Mouse (Mus musculus) midbrain, embryonic 16.5 days (tissue): ENCODE results near the gene Ppp3r1. TPM values are rescaled to one million over a fixed set of nuclear protein-coding genes. Genes with fewer than 3 reads are reported as not detected.

ENCODE experiments used
- ATAC-seq: fragments of 200-750 bp; cut with Nextera tagmentation; 2 replicates; pipeline ENCODE4 v1.8.0; 2017; ENCODE audit warnings: moderate TSS enrichment
- H3K27ac ChIP-seq: fragments of 300-500 bp; sonication (generic); 2 replicates; pipeline ENCODE4 v1.5.1; 2014; ENCODE audit warnings: mild to moderate bottlenecking, low read length, mixed read lengths
- H3K27me3 ChIP-seq: fragments of 300-500 bp; sonication (generic); 2 replicates; pipeline ENCODE4 v1.6.1; 2014; ENCODE audit warnings: low read depth, low read length, mixed read lengths; ENCODE audit not compliant: control insufficient read depth, insufficient read depth
- H3K36me3 ChIP-seq: fragments of 300-500 bp; sonication (generic); 2 replicates; pipeline ENCODE4 v1.6.1; 2014; ENCODE audit warnings: mild to moderate bottlenecking, low read length, moderate library complexity, mixed read lengths; ENCODE audit not compliant: control insufficient read depth, insufficient read depth
- H3K4me1 ChIP-seq: fragments of 300-500 bp; sonication (generic); 2 replicates; pipeline ENCODE4 v1.6.1; 2014; ENCODE audit warnings: mild to moderate bottlenecking, low read length, mixed read lengths; ENCODE audit not compliant: control insufficient read depth, insufficient read depth
- H3K4me2 ChIP-seq: fragments of 300-500 bp; sonication (generic); 2 replicates; pipeline ENCODE4 v1.6.1; 2014; ENCODE audit warnings: mild to moderate bottlenecking, low read length, mixed read lengths
- H3K4me3 ChIP-seq: fragments of 300-500 bp; sonication (generic); 2 replicates; pipeline ENCODE4 v1.5.1; 2014; ENCODE audit warnings: low read depth, mild to moderate bottlenecking, low read length, moderate library complexity, mixed read lengths
- H3K9ac ChIP-seq: fragments of 300-500 bp; sonication (generic); 2 replicates; pipeline ENCODE4 v1.6.1; 2014; ENCODE audit warnings: low read depth, low read length, mixed read lengths
- H3K9me3 ChIP-seq: fragments of 300-500 bp; sonication (generic); replicated peaks from 2 replicates; pipeline ENCODE4 v1.6.1; 2014; ENCODE audit warnings: mild to moderate bottlenecking, low read length, mixed read lengths; ENCODE audit not compliant: control insufficient read depth, poor library complexity, severe bottlenecking
- WGBS: fragments of 180-500 bp; shearing (Covaris S2); extraction: QIAGEN DNeasy Blood & Tissue Kit; methylation state at CpG from one replicate; pipeline ENCODE4 v1.1.7; 2014; 5-methylcytosine and 5-hydroxymethylcytosine counted together
- polyA plus RNA-seq: library from polyadenylated mRNA; unstranded; fragments of >200 nt; fragmentation: Nextera tagmentation; extraction: Ambion mirVana; gene quantifications from 2 replicates; pipeline ENCODE4 v1.2.1, GENCODE M21; 2015

Gene Ppp3r1
- polyA plus RNA-seq, 1 experiment from 2014 or later: 220 TPM

DNA sequence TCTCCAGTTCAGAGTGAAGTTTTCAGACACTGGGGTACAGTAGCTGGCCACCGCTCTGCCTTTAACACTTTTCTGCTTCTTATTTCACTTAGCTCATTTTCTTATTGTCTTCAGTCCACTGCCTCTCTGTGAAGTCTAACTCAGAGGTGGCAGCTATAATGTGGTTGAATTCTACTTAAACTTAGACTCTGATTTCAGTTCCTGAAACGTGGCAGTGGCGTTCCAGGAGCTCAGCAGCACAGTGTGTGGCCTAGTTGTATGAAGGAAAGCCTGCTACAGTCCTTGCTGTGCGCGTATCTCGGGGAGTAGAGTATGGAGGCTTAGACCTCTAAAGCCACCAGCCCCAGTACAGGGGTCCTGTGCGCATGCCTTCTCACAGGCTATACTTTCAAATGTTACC is 7.6 kb downstream of the Ppp3r1 start:
- H3K27me3 ChIP-seq: no peaks in the 10 kb centered on the region
- H3K27ac ChIP-seq: no peak overlapping the region
- no peaks in the 10 kb centered on the region for H3K36me3 ChIP-seq
- H3K4me3 ChIP-seq: no peak overlapping the region
- no peak overlapping the region for H3K9ac ChIP-seq
- peaks cover 28% of the 10 kb centered on the region for H3K4me1 ChIP-seq
- WGBS: 90% methylated on average over 7 of the region's 7 CpGs
- ATAC-seq: no peak
- no peaks in the 10 kb centered on the region for H3K9me3 ChIP-seq
- H3K4me2 ChIP-seq: no peak overlapping the region

- no peaks in the 10 kb centered on the region for H3K27me3 ChIP-seq
- H3K4me2 ChIP-seq: no peak overlapping the region
- H3K36me3 ChIP-seq: no peaks in the 10 kb centered on the region
- H3K9ac ChIP-seq: no peak overlapping the region
- H3K4me3 ChIP-seq: no peak overlapping the region
- no peaks in the 10 kb centered on the region for H3K9me3 ChIP-seq
- 85% methylated on average over 2 of the region's 2 CpGs for WGBS
- H3K4me1 ChIP-seq: peaks cover 14% of the 10 kb centered on the region
- no peak for ATAC-seq
- H3K27ac ChIP-seq: no peak overlapping the region
Observed at GRCm38 (mm10) chr11:17169262-17169661, 10.2 kb downstream of the Ppp3r1 start.

GRCm38 (mm10) chr11:17170938-17171729 is 12.1 kb downstream of the Ppp3r1 start:
- Histone ChIP-seq H3K4me1 (peaks cover 6% of the 10 kb centered on the region; the same call in 1 of the 2 replicates), H3K27ac (no peak overlapping the region), H3K9me3 (no peaks in the 10 kb centered on the region), H3K4me3 (no peak overlapping the region), H3K36me3 (no peaks in the 10 kb centered on the region), H3K27me3 (no peaks in the 10 kb centered on the region), H3K9ac (no peak overlapping the region), H3K4me2 (no peak overlapping the region)
- WGBS: 94% methylated on average over 1 of the region's 1 CpGs
- no peak for ATAC-seq

- H3K4me1 ChIP-seq: peaks cover 6% of the 10 kb centered on the region; the same call in 1 of the 2 replicates
- no peaks in the 10 kb centered on the region for H3K27me3 ChIP-seq
- ATAC-seq: no peak
- no peak overlapping the region for H3K4me2 ChIP-seq
- no peak overlapping the region for H3K4me3 ChIP-seq
- no peaks in the 10 kb centered on the region for H3K36me3 ChIP-seq
- WGBS: 93% methylated on average over 4 of the region's 4 CpGs
- no peak overlapping the region for H3K9ac ChIP-seq
- H3K27ac ChIP-seq: no peak overlapping the region
- no peaks in the 10 kb centered on the region for H3K9me3 ChIP-seq
Observed at GRCm38 (mm10) chr11:17172300-17172699, 13.2 kb downstream of the Ppp3r1 start.

DNA sequence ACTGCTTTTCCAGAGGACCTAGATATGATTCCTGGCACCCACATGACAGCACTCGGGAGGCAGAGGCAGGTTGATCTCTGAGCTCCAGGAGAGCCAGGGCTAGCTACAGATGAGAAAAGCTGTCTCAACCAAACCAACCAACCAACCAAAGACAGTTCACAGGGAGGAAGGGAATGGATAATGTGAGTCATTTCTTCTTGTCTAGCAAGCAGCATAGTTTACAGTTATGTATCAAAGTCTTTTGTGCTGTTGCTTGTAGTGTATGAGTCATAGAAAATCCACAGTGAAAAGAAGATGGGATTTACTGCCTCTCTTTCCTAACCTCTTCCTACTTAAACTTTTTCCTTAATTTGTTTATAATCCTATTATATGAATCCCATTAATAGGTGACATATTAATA is 17.6 kb downstream of the Ppp3r1 start:
- Histone ChIP-seq H3K27me3 (no peaks in the 10 kb centered on the region), H3K27ac (no peak overlapping the region), H3K4me2 (no peak overlapping the region), H3K4me1 (peaks cover 4% of the 10 kb centered on the region; the same call in 1 of the 2 replicates), H3K9ac (no peak overlapping the region), H3K36me3 (no peaks in the 10 kb centered on the region), H3K4me3 (no peak overlapping the region), H3K9me3 (no peaks in the 10 kb centered on the region)
- WGBS: 97% methylated on average over 1 of the region's 1 CpGs
- ATAC-seq: no peak

GRCm38 (mm10) chr11:17180753-17181152 is 21.7 kb downstream of the Ppp3r1 start:
- Histone ChIP-seq H3K4me1 (peaks cover 2% of the 10 kb centered on the region; the same call in 1 of the 2 replicates), H3K9ac (no peak overlapping the region), H3K36me3 (no peaks in the 10 kb centered on the region), H3K9me3 (no peaks in the 10 kb centered on the region), H3K4me2 (no peak overlapping the region), H3K27me3 (no peaks in the 10 kb centered on the region), H3K4me3 (no peak overlapping the region), H3K27ac (no peak overlapping the region)
- 92% methylated on average over 3 of the region's 3 CpGs for WGBS
- ATAC-seq: no peak

- Histone ChIP-seq H3K27ac (no peak within 1 kb of the TSS), H3K36me3 (no peaks in the 10 kb centered on the region), H3K4me1 (peaks cover 2% of the 10 kb centered on the region; the same call in 1 of the 2 replicates), H3K4me2 (no peak within 1 kb of the TSS), H3K4me3 (no peak within 1 kb of the TSS), H3K9ac (no peak within 1 kb of the TSS), H3K27me3 (no peaks in the 10 kb centered on the region), H3K9me3 (no peaks in the 10 kb centered on the region)
- ATAC-seq: no peak
- 64% methylated on average over 3 of the region's 3 CpGs for whole genome bisulfite sequencing
Observed at GRCm38 (mm10) chr11:17181807-17182206, 22.7 kb downstream of the Ppp3r1 start, which contains the start of gene Wdr92. TSS of gene Wdr92 (plus strand) at chr11:17182107.

GRCm38 (mm10) chr11:17183165-17183564 is 24.1 kb downstream of the Ppp3r1 start:
- Histone ChIP-seq H3K27ac (no peak overlapping the region), H3K4me3 (no peak overlapping the region), H3K27me3 (no peaks in the 10 kb centered on the region), H3K9me3 (no peaks in the 10 kb centered on the region), H3K4me2 (no peak overlapping the region), H3K9ac (no peak overlapping the region), H3K4me1 (peaks cover 2% of the 10 kb centered on the region; the same call in 1 of the 2 replicates), H3K36me3 (no peaks in the 10 kb centered on the region)
- WGBS: 97% methylated on average over 2 of the region's 2 CpGs
- no peak for ATAC-seq

GRCm38 (mm10) chr11:17187649-17188048 is 28.6 kb downstream of the Ppp3r1 start:
- H3K27me3 ChIP-seq: no peaks in the 10 kb centered on the region
- no peaks in the 10 kb centered on the region for H3K9me3 ChIP-seq
- H3K4me2 ChIP-seq: no peak overlapping the region
- no peaks in the 10 kb centered on the region for H3K36me3 ChIP-seq
- no peaks in the 10 kb centered on the region; the same call in 1 of the 2 replicates for H3K4me1 ChIP-seq
- 83% methylated on average over 3 of the region's 3 CpGs for WGBS
- no peak overlapping the region for H3K27ac ChIP-seq
- H3K9ac ChIP-seq: no peak overlapping the region
- no peak for ATAC-seq
- H3K4me3 ChIP-seq: no peak overlapping the region
